Mouse (Mus musculus) spleen, postnatal 4 days (tissue): ENCODE results near the gene Camk2b.

Experiments
- DNase-seq, 2 experiments: peaks; one replicate each; pipeline ENCODE4 v3.0.0; 2022; ENCODE audit warnings: low spot score in 2 of 2

Gene Camk2b

DNA sequence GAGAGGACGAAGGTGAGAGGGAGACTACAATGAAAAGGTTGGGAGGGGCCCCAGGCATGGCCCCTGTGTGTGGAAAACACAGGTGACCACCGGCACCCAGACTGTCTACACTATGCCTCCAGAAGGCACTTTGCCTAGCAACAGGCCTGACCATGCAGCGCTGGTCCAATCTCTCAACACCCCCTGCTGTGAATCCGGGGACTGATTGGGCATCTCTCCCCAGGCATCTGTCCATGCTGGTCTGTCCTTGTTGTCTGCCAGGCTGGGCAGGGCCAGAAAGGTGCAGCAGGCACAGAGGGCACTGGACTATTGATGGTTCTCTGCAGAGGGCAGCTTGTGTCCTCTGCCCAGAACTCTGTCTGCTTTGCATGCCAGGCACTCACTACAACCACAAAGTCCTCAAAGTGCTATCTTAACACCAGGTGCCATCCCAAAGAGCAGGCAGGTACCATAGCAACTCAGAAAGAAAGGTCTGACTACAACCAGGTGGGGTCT is 16.0 kb downstream of the Camk2b start:
- DNase-seq = no peak

DNA sequence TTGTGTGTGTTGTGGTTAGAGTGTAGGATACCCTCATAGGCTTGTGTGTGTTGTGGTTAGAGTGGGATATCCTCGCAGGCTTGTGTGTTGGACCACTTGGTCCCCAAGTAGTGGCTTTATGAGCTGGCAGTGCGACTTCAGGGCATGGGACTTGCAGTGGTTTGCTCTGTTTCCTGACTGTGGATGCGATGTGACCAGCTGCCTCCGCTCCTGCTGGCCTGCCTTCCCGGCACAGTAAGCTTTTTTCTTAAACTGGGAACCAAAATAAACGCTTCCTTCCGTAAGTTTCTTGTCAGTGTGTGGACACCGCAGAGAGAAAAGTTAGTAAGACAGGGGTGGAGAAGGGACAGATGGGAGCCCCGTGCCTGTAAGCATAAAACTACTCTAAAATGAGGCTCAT is 18.0 kb downstream of the Camk2b start:
- DNase-seq = no peak

DNA sequence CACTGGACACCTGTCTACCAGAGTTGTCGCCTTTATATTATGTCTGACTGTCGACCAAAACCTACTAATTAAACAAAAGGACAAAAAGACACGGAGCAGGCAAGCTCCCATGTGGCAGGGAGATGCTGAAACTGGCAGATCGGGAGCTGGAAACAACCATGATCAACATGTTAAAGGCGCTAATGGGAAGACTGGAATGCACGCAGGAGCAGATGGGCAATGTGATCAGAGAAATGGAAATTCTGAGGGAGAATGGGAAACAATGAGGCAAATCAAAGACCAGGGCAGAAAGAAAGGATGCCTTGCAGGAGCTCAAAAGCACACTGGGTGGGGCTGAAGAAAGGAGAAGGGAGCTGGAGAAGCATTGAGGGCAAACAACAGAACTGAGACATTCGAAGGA is 27.2 kb downstream of the Camk2b start:
- no peak for DNase-seq

DNA sequence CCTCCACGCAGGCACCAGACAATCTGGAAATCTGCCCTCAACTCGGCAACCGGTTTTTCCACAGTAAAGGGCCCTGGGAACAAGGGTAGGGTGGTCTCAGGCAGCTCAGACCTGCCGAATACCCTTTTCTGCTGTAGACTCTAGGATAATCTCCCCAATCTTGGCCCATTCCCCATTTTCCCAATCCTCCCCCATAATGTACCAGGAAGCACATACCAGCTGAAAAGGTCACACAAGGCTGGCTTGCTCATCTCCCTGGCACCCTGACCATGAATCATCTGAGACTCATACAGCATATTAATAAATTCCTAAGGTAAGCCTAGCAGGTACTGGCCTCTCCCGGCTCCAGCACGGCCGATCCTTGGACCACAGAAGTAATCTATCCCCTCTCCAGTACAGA is 28.5 kb downstream of the Camk2b start:
- DNase-seq = no peak

DNA sequence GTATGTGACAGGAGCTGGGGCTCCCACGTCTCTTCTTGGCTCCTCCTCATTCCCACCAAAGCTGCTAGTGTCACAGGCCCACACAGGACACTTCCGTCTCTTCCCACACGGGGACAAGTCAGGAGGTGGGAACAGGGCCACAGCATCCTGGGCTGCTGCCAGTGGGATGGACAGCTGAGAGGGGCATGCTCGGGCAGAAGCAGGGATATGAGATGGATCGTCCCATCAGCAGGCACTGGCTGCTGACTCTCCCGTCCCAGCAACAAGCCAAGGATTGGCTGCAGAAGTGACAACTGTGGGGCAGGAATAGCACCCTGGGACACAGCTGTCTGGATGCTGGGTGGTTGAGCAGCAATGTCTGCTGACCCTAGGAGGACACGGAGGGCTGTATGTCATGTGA is 29.0 kb downstream of the Camk2b start:
- no peak for DNase-seq

DNA sequence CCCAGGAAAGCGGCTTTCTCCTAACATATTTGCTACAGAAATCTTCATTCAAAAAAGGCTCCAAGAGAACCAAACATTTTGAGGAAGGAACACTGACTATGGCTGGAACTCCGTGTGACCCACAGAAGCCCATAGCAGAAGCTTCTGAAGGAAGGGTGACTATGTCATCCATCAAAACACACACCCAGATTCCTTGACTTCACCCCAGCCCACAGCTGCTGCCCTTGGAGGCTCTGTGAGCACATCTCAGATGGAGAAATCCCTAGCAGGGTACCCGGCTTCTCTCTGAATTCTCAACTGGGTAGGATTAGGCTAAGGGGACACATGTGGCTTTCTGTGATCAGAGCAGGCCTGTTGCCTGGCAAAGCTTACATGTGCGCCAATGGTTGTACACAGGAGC is 29.7 kb downstream of the Camk2b start:
- no peak for DNase-seq

DNA sequence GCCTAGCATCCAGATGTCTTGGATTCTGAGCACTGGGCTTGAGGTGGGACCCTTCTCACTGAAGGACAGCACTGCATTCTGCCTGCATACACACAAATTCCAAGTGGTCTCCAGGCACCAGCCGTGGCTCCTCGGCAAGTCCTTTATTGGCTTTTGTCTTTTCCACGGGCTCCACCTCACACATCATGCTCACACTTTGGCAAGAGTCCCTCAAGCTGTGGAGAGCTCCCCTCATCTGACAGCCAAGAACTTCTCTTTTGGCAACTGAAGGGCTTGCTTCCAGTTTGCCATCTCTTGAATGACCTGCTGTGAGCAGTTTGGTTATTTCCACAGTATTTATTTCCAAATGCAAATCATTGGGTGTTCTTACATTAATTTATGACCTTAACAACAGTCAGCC is 30.6 kb downstream of the Camk2b start:
- DNase-seq = no peak

DNA sequence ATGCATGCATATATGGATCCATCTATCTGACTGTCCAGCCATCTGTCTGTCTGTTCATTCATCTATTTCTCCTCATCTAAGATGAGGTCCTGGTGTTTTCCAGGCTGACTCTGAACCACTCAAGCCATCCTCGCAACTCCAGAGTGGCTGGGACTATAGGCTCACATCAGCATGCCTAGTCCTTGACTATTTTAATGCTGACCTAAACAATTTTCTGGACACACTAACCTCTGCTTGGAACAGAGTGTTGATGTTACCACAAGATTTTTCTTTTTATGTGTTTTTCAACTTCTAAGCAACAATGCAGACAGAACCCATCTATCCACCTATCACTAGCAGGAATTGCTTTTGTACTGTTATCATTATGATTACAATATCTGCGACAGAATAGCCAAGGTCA is 31.4 kb downstream of the Camk2b start:
- DNase-seq = no peak

DNA sequence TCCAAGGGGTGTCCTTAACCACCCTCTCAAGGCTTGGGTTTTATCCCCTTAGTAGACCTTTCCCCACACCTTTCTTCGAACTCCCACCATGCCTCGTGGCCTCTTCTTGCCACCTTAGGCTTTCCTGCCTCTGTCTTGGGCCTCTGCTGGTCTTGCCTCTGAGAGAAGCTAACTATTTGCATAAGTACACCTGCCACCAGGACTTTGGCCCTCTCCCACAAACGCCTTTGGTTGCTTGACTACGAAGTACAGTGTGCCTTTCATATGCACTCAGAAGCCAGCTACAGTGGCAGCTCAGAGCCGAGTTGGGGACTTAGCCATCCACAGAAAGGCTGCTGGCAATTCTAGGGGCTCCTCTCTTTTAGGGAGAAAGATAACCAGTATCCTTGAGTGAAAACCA is 32.4 kb downstream of the Camk2b start:
- no peak for DNase-seq

DNA sequence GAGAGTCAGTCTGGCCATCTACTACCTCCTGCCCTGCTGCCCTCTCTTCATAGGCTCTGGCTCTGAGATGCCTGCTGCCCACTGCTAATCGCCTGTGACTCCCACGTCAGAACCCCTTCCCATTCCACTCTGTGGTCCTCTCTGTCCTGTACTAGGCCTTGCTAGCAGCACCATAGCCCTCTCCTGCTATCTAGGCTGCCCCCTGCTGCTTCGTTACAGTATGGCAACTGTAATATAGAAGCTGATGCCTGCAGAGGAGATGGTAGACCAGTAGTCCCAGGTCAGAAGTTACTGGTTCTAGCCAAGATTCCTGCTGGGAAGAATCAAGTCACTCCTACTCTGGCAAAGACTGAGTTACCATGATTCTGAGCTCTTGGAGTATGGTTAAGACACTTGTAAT is 33.0 kb downstream of the Camk2b start:
- DNase-seq = peak; percentile 49 to 80

DNA sequence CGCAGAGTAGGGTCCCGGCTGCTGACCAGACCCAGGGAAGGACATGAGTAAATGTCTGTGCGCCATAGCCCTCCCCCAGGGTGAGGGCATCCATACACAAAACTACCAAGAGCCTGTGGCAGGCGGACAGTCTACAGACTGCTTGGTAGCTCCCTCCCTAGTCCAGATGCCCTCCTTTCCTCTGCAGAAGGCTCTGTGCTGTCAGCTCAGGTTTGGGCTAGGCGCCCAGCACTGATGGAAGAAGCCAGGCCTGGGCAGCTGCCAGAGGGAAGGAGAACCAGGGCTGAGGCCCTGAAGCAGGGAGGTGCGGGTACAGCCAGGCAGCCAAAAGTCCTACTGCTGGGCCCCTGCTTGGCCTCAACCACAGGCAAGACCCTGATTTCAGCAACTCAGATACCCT is 35.5 kb downstream of the Camk2b start:
- no peak for DNase-seq

DNA sequence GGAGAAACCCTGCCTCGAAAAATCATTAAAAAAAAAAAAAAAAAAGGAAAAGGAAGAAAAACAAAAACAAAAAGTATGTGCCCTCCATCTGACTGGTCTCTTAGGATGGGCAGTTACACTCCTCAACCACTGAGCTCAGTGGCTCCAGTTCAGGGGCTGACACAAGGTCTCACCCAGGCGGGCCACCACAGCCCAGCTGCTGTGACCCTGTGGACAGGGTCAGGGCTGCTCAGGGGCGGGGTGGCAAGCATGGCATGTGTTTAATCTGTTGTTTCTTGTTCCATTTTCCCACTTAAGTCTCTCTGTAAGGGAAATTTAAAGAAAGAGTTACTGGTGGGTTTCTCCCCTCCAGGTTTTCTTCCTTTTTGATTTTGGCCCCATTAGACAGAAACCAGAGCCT is 36.4 kb downstream of the Camk2b start:
- no peak for DNase-seq

DNA sequence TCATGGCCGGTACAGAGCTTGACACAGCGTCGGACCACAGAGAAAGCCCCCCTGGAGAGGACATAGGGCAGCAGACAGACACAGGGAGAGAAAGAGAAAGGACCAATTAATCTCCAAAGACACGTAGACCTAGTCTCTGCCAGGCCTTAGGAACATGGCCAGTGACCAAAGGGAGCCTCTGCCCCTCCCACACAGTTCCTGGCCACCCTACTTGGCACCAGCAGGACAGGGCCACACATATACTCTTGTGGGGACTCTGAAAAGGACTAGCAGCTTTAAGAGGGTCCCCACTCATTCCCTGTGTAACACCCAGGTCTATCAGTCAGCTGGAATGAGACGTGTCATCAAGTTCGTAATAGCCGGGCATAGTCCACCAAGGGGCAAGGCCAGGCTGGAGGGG is 37.3 kb downstream of the Camk2b start:
- DNase-seq = no peak

DNA sequence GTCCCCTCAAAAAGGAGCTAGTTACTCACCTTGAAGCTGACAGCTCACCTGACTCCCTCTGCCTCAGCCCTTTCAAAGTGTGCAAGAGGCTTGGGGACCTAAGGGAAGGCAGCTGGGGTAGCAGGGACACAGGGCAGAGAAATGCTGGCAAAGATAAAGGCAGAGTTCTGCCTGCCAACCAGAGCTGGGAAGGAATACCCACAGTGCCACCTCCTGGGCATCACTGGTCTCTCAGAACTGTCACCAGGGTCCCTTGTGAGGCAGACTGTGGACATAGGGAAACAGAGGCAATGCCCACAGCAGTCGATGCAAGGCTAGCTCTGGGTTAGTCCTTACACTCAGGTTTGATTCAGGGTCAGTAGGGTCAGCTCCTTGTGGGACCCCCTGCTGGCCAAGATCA is 39.8 kb downstream of the Camk2b start:
- no peak for DNase-seq

DNA sequence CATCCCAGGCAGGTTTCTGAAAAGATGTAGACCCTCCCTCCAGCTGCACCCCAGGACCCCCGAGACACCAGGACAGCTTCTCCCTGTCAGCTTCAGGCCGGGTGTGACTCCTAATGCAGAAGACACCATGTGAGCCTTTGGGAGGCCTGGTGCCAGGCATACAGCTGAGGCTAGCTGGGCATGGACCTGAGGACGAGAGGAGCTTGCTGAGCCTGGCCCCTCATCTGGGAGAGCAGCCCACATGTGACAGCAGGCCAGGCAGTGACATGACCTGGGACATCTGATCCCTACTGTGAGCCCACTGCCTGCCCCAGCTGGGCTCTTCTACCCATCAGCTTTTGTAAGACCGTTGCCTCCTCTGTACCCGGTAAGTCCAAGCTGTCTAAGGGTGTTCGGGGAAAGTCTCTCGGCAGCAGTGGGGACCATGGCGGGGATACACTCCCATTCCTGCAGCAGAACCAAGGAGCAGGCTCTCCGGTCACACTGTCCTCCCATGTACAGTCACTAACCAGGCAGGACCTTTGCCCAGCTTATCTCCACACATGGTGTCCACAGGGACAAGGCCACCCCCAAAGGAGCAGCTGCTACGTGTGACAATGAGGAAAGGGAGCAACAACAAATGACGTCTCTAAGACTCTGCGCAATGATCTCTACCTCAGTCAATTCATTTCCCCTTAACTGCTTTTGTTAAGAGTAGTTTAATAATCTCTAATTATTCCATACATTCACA is 41.1 kb downstream of the Camk2b start:
- no peak for DNase-seq

DNA sequence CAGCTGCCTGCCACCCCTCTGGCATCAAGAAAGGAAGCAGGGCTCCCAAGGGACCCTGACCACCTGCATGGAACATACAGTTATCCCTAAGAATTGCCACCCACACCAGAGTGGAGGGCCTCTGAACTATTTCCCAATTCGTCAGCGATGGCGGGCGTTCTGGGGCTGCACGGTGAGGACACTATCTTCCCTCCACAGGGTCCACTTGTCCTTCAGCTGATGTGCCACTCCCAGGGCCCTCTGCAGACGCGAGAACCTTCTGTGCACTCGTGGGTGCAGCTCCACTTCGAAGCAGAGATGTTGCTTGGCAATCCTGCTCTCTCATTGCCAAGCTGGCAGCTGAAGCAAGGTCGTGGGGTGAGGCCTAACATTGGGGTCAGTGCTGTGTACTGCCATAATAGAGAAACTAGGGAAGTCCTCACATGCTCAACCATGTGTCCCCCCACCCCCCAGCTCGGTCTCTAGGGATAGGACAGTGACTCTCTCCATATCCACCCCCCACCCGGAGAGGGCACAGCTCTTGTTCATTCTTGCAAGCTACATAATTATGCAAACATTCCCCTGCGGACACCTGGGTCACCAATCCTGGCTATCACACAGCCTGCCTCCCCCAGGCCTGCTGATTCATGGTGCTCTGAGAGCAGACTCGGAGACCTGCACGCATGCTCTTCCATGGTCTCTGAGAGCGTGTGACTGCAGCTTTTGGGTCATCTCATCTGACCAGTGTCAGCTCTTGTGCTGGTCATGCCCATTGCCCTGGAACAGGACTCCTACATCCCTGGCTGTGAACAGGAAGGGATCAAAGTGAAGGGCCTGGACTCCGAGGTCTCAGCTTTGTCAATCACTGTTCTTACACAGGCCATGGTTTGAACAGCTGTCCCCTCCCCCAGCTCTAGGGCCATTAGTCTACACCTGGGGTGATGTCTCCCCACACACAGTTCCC is 45.0 kb downstream of the Camk2b start:
- no peak for DNase-seq

DNA sequence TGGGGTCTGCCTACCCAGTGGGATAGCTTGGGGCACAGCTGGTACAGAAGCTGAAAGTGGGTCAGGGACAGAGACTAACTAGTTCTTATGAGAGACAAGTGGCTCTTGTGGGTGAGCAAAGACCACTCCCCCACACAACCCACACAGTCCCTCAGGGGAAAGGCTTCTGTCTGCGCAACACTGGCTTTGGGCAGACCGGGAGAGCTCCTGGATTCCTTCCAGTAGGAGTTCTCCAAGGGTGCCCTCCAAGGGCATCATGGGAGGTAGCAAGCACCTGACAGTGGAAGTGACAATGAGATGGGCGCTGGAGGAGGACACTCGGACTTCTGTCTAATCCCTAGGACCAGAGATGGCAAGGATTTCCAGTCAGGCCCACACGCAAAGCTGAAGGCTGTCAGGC is 45.8 kb downstream of the Camk2b start:
- no peak for DNase-seq

DNA sequence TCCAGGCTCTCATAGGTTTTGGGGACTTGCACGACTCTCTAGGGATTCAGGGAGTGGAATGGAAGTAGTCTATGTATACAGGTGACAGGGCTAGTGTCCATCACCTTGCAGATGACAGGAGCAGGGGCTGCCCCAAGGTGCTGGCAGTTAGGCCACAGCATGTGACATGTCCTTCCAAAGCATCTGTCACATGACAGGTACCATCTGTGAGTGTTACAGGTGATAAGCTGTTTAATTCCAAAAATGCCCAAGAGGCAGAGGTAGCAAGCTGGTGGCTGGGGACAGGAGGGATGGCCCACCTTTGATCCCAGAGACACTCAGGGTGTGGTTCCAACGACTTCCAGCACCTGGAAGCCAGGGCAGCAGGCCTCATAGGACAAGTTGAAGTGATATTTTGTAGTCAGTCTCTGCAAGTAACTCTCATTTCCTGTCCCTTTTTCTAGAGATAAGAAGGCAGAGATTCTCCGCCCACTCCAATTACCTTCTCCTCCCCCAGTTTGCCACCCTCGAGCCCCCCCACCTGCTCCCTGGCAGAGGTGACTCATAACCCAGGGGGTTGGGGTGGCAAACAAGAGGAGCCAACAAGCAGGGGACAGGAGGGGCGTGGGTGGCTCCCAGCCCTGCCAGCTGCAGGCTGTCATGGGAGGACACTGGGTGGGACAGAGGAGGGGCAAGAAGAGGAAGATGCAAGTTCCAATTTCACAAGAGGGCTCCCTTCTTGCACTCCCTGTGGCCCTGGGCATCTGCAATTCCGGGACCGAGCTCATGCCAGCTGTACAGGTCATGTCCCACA is 47.7 kb downstream of the Camk2b start:
- no peak for DNase-seq

DNA sequence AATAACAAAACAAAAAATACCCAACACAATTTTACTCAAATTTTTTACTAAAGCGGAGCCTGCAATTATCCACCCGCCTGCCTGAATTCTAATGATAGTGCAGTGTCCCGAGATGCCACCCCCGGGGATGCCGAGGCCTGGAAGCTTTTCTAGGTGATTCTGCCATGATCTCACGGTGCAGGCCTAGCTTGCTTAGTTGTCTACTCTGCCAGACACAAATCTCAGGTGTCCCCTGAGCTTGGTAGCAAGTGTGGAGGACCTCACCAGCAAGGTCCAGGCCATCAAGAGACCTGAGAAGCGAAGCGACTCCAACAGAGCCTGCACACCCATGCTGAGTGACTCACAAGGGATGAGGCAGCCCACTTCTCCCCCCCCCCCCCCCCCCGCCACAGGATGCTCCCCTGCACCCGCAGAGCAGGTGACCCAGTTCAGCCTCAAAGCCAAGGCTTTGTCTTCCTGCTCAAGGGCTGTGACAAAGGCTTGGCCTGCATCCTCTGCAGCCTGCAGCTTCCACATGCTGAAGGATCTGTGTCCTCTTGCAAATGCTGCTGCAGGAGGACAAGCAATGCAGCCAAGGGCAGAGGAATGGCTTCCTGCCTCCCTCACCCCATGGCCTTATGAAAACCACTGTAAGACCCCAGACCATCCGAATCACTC is 48.5 kb downstream of the Camk2b start:
- no peak for DNase-seq

DNA sequence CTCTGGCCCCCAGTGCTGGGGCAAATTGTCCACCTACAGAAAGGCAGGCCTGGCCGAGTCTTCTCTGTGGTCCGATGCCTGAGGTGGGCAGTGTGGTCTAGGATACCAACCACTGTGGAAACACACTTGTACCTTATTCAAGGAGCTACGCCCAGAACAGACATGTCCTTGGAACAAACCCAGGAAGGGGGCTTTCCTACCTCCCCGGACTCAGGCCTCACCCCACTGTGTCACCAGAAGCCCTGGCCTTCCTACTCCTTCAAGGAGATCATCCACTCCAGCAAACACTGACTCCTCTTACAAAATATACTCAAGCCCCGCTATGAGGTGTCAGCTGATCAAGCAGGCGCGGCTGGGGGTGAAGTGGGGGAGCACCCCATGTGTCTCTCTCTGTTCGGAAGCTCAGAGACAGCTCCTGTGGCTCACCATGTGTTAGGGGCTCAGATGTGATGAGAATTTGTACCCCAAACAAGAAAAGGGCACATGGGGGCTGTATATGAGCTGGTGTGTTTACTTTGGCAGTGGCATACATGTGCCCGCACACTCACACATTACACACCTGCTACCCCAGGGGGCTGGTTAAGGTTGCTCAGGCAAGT is 49.3 kb downstream of the Camk2b start:
- no peak for DNase-seq

DNA sequence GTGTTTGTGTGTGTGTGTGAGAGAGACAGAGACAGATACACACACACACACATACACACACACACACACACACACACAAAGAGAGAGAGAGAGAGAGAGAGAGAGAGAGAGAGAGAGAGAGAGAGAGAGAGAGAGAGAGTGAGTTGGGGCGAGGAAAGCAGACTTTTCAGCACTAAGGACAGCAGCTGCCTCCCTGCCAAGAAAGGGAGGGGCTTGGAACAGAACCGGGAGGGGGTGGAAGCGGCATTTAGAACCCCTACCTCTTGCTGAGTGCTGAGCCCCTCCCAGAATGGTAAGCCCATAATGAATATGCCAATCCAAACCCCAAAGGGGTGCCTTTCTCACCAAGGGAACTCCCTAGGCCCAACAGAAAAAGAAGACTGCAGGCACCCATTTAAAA is 49.8 kb downstream of the Camk2b start:
- no peak for DNase-seq
